Mouse (Mus musculus) forebrain, embryonic 13.5 days (tissue): ENCODE results near the gene Galt. TPM values are rescaled to one million over a fixed set of nuclear protein-coding genes. Genes with fewer than 3 reads are reported as not detected.
A peak's percentile ranks its signal among the peaks of the same experiment; 100 is the strongest.

Source experiments
- ATAC-seq: fragments of 200-750 bp; cut with Nextera tagmentation; 2 replicates; pipeline ENCODE4 v1.8.0; 2017
- H3K27ac ChIP-seq: fragments of 300-500 bp; sonication (generic); 2 replicates; pipeline ENCODE4 v1.5.1; 2015; ENCODE audit warnings: inconsistent platforms, mild to moderate bottlenecking, moderate library complexity
- H3K27me3 ChIP-seq: fragments of 300-500 bp; sonication (generic); 2 replicates; pipeline ENCODE4 v1.6.1; 2015; ENCODE audit warnings: mild to moderate bottlenecking, inconsistent platforms
- H3K36me3 ChIP-seq: fragments of 300-500 bp; sonication (generic); 2 replicates; pipeline ENCODE4 v1.6.1; 2015; ENCODE audit warnings: mild to moderate bottlenecking, inconsistent platforms; ENCODE audit not compliant: poor library complexity, severe bottlenecking
- H3K4me1 ChIP-seq: fragments of 300-500 bp; sonication (generic); 2 replicates; pipeline ENCODE4 v1.6.1; 2015; ENCODE audit warnings: inconsistent platforms
- H3K4me2 ChIP-seq: fragments of 300-500 bp; sonication (generic); 2 replicates; pipeline ENCODE4 v1.6.1; 2015; ENCODE audit warnings: inconsistent platforms, mild to moderate bottlenecking, moderate library complexity
- H3K4me3 ChIP-seq: fragments of 300-500 bp; sonication (generic); 2 replicates; pipeline ENCODE4 v1.5.1; 2015; ENCODE audit warnings: mild to moderate bottlenecking, inconsistent platforms
- H3K9ac ChIP-seq: fragments of 300-500 bp; sonication (generic); 2 replicates; pipeline ENCODE4 v1.6.1; 2015; ENCODE audit warnings: mild to moderate bottlenecking, inconsistent platforms
- H3K9me3 ChIP-seq: fragments of 300-500 bp; sonication (generic); replicated peaks from 2 replicates; pipeline ENCODE4 v1.6.1; 2016; ENCODE audit warnings: inconsistent platforms
- WGBS: fragments of 180-500 bp; shearing (Covaris S2); methylation state at CpG from one replicate; pipeline ENCODE4 v1.1.7; 2015; 5-methylcytosine and 5-hydroxymethylcytosine counted together
- polyA plus RNA-seq: library from polyadenylated mRNA; unstranded; fragments of >200 nt; fragmentation: Nextera tagmentation; extraction: Ambion mirVana; gene quantifications from 2 replicates; pipeline ENCODE4 v1.2.1, GENCODE M21; 2015

Gene Galt
- polyA plus RNA-seq, 1 experiment from 2014 or later = 16.2 TPM

DNA sequence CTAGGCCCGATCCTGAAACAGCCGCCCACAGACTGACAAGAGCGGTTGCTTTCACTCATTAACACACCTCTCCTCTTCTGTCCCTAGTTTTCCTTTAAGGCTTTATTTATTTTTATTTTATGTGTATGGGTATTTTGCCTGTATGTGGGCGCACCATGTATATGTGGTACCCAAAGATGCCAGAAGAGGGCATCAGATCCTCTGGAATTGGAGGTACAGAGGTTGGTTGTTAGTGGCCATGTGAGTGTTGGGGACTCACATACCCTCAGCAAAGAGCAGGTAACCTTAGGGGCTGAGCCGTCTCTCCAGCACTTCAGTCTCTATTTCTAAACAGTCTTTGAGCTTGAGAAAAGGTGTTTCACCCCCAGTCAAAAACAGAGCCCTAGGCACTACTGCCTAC is 39.4 kb upstream of the Galt start:
- H3K9ac ChIP-seq = no peak overlapping the region
- no peak for ATAC-seq
- no peaks in the 10 kb centered on the region for H3K27me3 ChIP-seq
- H3K27ac ChIP-seq = no peak overlapping the region
- no peak overlapping the region for H3K4me3 ChIP-seq
- 69% methylated on average over 5 of the region's 5 CpGs for WGBS
- H3K4me2 ChIP-seq = no peak overlapping the region
- peaks cover 63% of the 10 kb centered on the region for H3K36me3 ChIP-seq
- no peaks in the 10 kb centered on the region for H3K9me3 ChIP-seq
- H3K4me1 ChIP-seq = peaks cover 33% of the 10 kb centered on the region

DNA sequence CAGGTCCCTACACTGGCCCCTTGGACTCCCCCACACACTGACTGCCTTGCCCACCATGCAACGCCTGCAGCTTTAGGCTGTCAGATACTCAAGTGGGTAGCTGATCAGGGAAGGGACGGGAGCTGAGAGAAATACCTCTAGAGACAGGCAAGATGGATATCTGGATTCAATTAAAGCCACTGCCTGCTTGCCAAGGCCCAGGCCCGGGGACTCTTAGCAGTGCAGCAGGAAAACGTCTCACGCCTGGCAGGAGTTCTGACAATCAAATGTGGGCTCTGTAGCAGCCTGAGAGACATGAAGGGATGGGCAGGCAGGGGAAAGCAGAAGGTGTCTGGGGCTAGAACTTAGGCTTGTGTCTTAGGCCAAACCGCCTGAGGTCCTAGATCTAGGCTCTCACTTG is 38.2 kb upstream of the Galt start:
- no peak overlapping the region for H3K27ac ChIP-seq
- H3K4me1 ChIP-seq = peaks cover 25% of the 10 kb centered on the region
- H3K36me3 ChIP-seq = peaks cover 54% of the 10 kb centered on the region
- H3K9ac ChIP-seq = no peak overlapping the region
- no peaks in the 10 kb centered on the region for H3K27me3 ChIP-seq
- no peak overlapping the region for H3K4me3 ChIP-seq
- ATAC-seq = no peak
- no peaks in the 10 kb centered on the region for H3K9me3 ChIP-seq
- no peak overlapping the region for H3K4me2 ChIP-seq
- 80% methylated on average over 6 of the region's 6 CpGs for WGBS

DNA sequence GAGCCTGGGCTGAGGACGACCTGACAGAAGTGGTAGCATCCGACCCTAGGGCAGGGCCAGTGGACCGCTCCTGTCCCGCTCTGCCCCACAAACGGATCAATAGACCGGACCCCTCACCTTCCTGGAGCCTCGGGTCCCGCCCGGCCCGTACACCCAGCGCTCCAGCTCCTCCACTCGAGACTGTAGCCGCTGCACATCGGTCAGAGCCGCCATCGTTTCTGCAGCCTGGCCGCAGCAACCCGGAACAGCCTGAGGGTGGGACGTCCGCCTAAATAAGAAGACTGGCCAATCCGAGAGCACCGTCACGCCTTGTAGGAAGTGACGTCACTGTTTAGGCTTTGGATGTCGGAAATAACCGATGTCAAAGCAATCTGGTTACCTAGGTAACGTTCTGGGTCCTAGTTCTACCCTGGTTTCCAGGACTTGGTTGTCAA is 32.1 kb upstream of the Galt start, which contains the start of gene Dctn3:
Gene Dctn3, minus strand, starts transcription at position 253 of the 434 bp plus-strand sequence.
- ATAC-seq = peak; percentile 98
- under 1% methylated on average over 27 of the region's 27 CpGs for WGBS
- Histone ChIP-seq H3K4me1 (peaks cover 37% of the 10 kb centered on the region), H3K4me3 (peak within 1 kb of the TSS; percentile 66), H3K9me3 (no peaks in the 10 kb centered on the region), H3K9ac (peak within 1 kb of the TSS; percentile 86), H3K27ac (no peak within 1 kb of the TSS), H3K36me3 (peaks cover 27% of the 10 kb centered on the region), H3K4me2 (peak within 1 kb of the TSS; percentile 70), H3K27me3 (peaks cover 41% of the 10 kb centered on the region)

- peaks cover 43% of the 10 kb centered on the region for H3K4me1 ChIP-seq
- no peak for ATAC-seq
- H3K9ac ChIP-seq = peak overlapping the region; percentile 43; the same call in 1 of the 2 replicates
- peak overlapping the region; percentile 68 for H3K27ac ChIP-seq
- H3K9me3 ChIP-seq = no peaks in the 10 kb centered on the region
- no peaks in the 10 kb centered on the region for H3K36me3 ChIP-seq
- WGBS = 3% methylated on average over 20 of the region's 20 CpGs
- H3K27me3 ChIP-seq = peaks cover 78% of the 10 kb centered on the region
- peak overlapping the region; percentile 9; the same call in 1 of the 2 replicates for H3K4me3 ChIP-seq
- peak overlapping the region; percentile 56 for H3K4me2 ChIP-seq
Observed at GRCm38 (mm10) chr4:41726826-41727621, 28.0 kb upstream of the Galt start.

- H3K9me3 ChIP-seq = 0 out of 2 replicates have a peak, but pooled peaks cover 5% of the 10 kb centered on the region
- peak within 1 kb of the TSS; percentile 68 for H3K4me2 ChIP-seq
- H3K4me3 ChIP-seq = peak within 1 kb of the TSS; percentile 39
- peak within 1 kb of the TSS; percentile 51 for H3K9ac ChIP-seq
- peaks cover 30% of the 10 kb centered on the region for H3K4me1 ChIP-seq
- peaks cover 69% of the 10 kb centered on the region for H3K27me3 ChIP-seq
- ATAC-seq = 0 out of 2 replicates have a peak, but pooled peaks have one; percentile 27
- WGBS = 2% methylated on average over 50 of the region's 50 CpGs
- H3K27ac ChIP-seq = no peak within 1 kb of the TSS
- no peaks in the 10 kb centered on the region for H3K36me3 ChIP-seq
Observed at GRCm38 (mm10) chr4:41731052-41731765, 23.8 kb upstream of the Galt start, which contains the start of gene Arid3c. Arid3c (minus strand) TSS chr4:41731142.

- Histone ChIP-seq H3K4me2 (no peak overlapping the region), H3K36me3 (peaks cover 13% of the 10 kb centered on the region), H3K9me3 (0 out of 2 replicates have a peak, but pooled peaks cover 5% of the 10 kb centered on the region), H3K27me3 (peaks cover 9% of the 10 kb centered on the region), H3K4me1 (peaks cover 17% of the 10 kb centered on the region), H3K9ac (no peak overlapping the region), H3K27ac (no peak overlapping the region), H3K4me3 (no peak overlapping the region)
- WGBS = 45% methylated on average over 8 of the region's 8 CpGs
- ATAC-seq = peak; percentile 66; the same call in 1 of the 2 replicates
Observed at GRCm38 (mm10) chr4:41737602-41738255, 17.3 kb upstream of the Galt start.

- Histone ChIP-seq H3K9me3 (0 out of 2 replicates have a peak, but pooled peaks cover 5% of the 10 kb centered on the region), H3K4me2 (no peak overlapping the region), H3K4me3 (no peak overlapping the region), H3K27me3 (peaks cover 4% of the 10 kb centered on the region), H3K27ac (no peak overlapping the region), H3K4me1 (peaks cover 17% of the 10 kb centered on the region), H3K9ac (no peak overlapping the region), H3K36me3 (peaks cover 13% of the 10 kb centered on the region)
- no peak for ATAC-seq
- WGBS = 69% methylated on average over 1 of the region's 1 CpGs
Observed at GRCm38 (mm10) chr4:41738256-41738603, 16.8 kb upstream of the Galt start.

- no peak for ATAC-seq
Observed at GRCm38 (mm10) chr4:41739260-41739659, 15.8 kb upstream of the Galt start.

GRCm38 (mm10) chr4:41740380-41741157 is 14.5 kb upstream of the Galt start:
- Histone ChIP-seq H3K9ac (peak overlapping the region; percentile 81), H3K4me1 (peaks cover 17% of the 10 kb centered on the region), H3K27me3 (no peaks in the 10 kb centered on the region), H3K36me3 (peaks cover 13% of the 10 kb centered on the region), H3K27ac (peak overlapping the region; percentile 78), H3K4me2 (peak overlapping the region; percentile 82), H3K4me3 (peak overlapping the region; percentile 74), H3K9me3 (0 out of 2 replicates have a peak, but pooled peaks cover 2% of the 10 kb centered on the region)
- 1% methylated on average over 48 of the region's 48 CpGs for WGBS
- ATAC-seq = peak; percentile 83

More at GRCm38 (mm10) chr4:41739260-41739659, 15.8 kb upstream of the Galt start:
- Histone ChIP-seq H3K4me3 (no peak overlapping the region), H3K4me2 (peak overlapping the region; percentile 82; the same call in 1 of the 2 replicates), H3K36me3 (peaks cover 13% of the 10 kb centered on the region), H3K27me3 (no peaks in the 10 kb centered on the region), H3K9me3 (0 out of 2 replicates have a peak, but pooled peaks cover 5% of the 10 kb centered on the region), H3K27ac (no peak overlapping the region), H3K9ac (no peak overlapping the region), H3K4me1 (peaks cover 17% of the 10 kb centered on the region)
- 94% methylated on average over 13 of the region's 13 CpGs for WGBS

- Histone ChIP-seq H3K27me3 (no peaks in the 10 kb centered on the region), H3K4me2 (peak overlapping the region; percentile 82), H3K9me3 (peaks cover 3% of the 10 kb centered on the region), H3K36me3 (peaks cover 13% of the 10 kb centered on the region), H3K4me1 (peaks cover 17% of the 10 kb centered on the region), H3K9ac (peak overlapping the region; percentile 81), H3K4me3 (peak overlapping the region; percentile 74), H3K27ac (peak overlapping the region; percentile 78)
- peak; percentile 97 for ATAC-seq
- WGBS = under 1% methylated on average over 27 of the region's 27 CpGs
Observed at GRCm38 (mm10) chr4:41741158-41741560, 13.9 kb upstream of the Galt start.

GRCm38 (mm10) chr4:41744131-41744530 is 10.9 kb upstream of the Galt start:
- Histone ChIP-seq H3K9ac (no peak overlapping the region), H3K9me3 (peaks cover 13% of the 10 kb centered on the region), H3K27me3 (no peaks in the 10 kb centered on the region), H3K27ac (no peak overlapping the region), H3K4me2 (no peak overlapping the region), H3K4me1 (peaks cover 17% of the 10 kb centered on the region), H3K36me3 (peaks cover 3% of the 10 kb centered on the region), H3K4me3 (no peak overlapping the region)
- 71% methylated on average over 2 of the region's 2 CpGs for WGBS
- no peak for ATAC-seq
